ENCODE assay signal across 20 mouse cellular contexts in the genomic region with DNA sequence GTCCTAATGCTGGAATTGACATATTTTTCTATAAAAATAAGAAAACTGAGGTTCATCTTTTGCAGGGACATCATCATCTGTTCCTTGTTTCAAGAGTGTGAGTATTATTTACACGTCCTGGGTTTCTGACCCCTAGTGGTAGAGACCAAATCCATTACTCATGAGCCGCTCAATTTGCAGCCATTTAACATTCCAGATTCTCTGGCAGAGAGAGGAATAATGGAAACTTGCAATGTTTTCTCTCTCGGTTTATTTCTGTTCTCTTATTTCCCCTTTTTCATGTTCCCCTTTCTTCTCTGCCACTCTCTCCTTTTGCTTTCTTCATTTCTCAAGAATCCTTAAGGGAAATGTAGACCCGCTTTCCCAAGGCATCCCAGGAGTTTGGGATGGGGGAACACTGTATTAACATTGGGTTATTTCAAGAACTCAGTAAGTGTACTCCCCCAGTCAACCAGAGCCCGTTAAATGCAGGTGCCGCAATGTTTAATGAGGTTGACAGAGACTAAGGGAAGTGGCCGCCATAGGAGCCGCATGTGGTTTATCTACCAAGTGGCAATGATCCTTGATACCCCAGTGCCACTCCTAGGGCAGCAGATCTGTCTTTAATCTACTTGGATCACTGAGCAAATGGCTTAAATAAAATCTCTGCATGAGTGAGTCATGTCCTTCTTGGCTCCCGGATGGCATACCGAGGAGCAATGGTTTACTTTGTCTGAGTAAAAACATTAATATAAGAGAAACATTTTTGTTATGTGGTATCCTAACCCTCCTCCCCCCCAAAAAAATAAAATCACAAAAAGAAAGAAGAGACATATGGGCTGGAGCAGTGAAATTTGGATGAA.
A peak's percentile ranks its signal among the peaks of the same experiment; 100 is the strongest.
DNase-seq lines count a peak whose midpoint lies in the region; ATAC-seq and TF ChIP-seq lines count a peak whose summit lies in the region.
"Had no signal": no experiment of that assay in that cellular context is flagged by ENCODE, and none has a peak within 500 bp of the region (broad histone marks: within the 10 kb centered on the region; RNA-seq: fewer than 3 reads in every experiment).

No protein-coding gene starts in this region.

- no peak overlapping the region for H3K4me2 ChIP-seq in embryonic facial prominence, embryonic 11.5 days (ENCODE audit: low read depth, low read length)
- no peak overlapping the region for H3K4me2 ChIP-seq in stomach, postnatal 0 days (replicated peaks; ENCODE audit: low read depth)
- H3K4me2 ChIP-seq: hindbrain, embryonic 12.5 days; kidney, embryonic 15.5 days; limb, embryonic 15.5 days; liver, embryonic 15.5 days had no signal

- no peak for ATAC-seq in embryonic facial prominence, embryonic 11.5 days (replicated peaks; ENCODE audit: insufficient number of reproducible peaks, low FRiP score, low TSS enrichment, low read depth)
- no peak for ATAC-seq in stomach, postnatal 0 days (ENCODE audit: low FRiP score, low TSS enrichment)
- ATAC-seq in frontal cortex, adult (ENCODE audit: low TSS enrichment), result no peak
- ATAC-seq: inflammation-experienced regulatory T-cells, adult 6 months had no signal

- H3K36me3 ChIP-seq in embryonic facial prominence, embryonic 11.5 days (replicated peaks; ENCODE audit: control insufficient read depth, insufficient read depth, low read depth, low read length), result no peaks in the 10 kb centered on the region
- H3K36me3 ChIP-seq in embryonic facial prominence, embryonic 10.5 days (replicated peaks), result no peaks in the 10 kb centered on the region
- H3K36me3 ChIP-seq in stomach, postnatal 0 days (ENCODE audit: control insufficient read depth, insufficient read depth, low read length), result no peaks in the 10 kb centered on the region
- H3K36me3 ChIP-seq: hindbrain, embryonic 12.5 days; kidney, embryonic 15.5 days; limb, embryonic 15.5 days; liver, embryonic 15.5 days had no signal

- no peak overlapping the region for H3K27ac ChIP-seq in embryonic facial prominence, embryonic 11.5 days (replicated peaks; ENCODE audit: low read depth, low read length)
- no peak overlapping the region for H3K27ac ChIP-seq in embryonic facial prominence, embryonic 10.5 days (replicated peaks)
- H3K27ac ChIP-seq in stomach, postnatal 0 days (replicated peaks), result no peak overlapping the region
- H3K27ac ChIP-seq: hindbrain, embryonic 12.5 days; kidney, embryonic 15.5 days; limb, embryonic 15.5 days; liver, embryonic 15.5 days had no signal

- WGBS in embryonic facial prominence, embryonic 11.5 days, result 74% methylated on average over 10 of the region's 10 CpGs
- 78% methylated on average over 10 of the region's 10 CpGs for WGBS in embryonic facial prominence, embryonic 10.5 days
- 69% methylated on average over 10 of the region's 10 CpGs for WGBS in stomach, postnatal 0 days

- no peak overlapping the region for H3K4me3 ChIP-seq in embryonic facial prominence, embryonic 11.5 days (ENCODE audit: low read depth, low read length)
- H3K4me3 ChIP-seq in embryonic facial prominence, embryonic 10.5 days, result no peak overlapping the region
- H3K4me3 ChIP-seq in stomach, postnatal 0 days (ENCODE audit: low read depth, low read length), result no peak overlapping the region
- H3K4me3 ChIP-seq: hindbrain, embryonic 12.5 days; kidney, embryonic 15.5 days; limb, embryonic 15.5 days; liver, embryonic 15.5 days; megakaryocyte, embryonic 14.5 days had no signal

- DNase-seq in embryonic facial prominence, embryonic 11.5 days (ENCODE audit: low spot score), result peak; percentile 15
- DNase-seq in embryonic facial prominence, embryonic 10.5 days (ENCODE audit: low spot score), result no peak
- peak; percentile 3 for DNase-seq in urinary bladder, postnatal 14 days (ENCODE audit: low spot score)
- DNase-seq in urinary bladder, postnatal 25 days (ENCODE audit: low spot score), result no peak
- DNase-seq in embryo, embryonic 10.5 days (ENCODE audit: low spot score), result peak; percentile 18
- no peak for DNase-seq in stomach, postnatal 0 days (ENCODE audit: low spot score)
- no peak for DNase-seq in retina, embryonic 14.5 days (ENCODE audit: low spot score)
- DNase-seq: adrenal gland, postnatal 25 days; cerebellum, adult 11-12 months; cerebellum, postnatal 36 days; gastrocnemius, postnatal 25 days; lung, postnatal 10 days; midbrain, embryonic 14.5 days had no signal

- TF ChIP-seq CTCF in stomach, postnatal 0 days (IDR thresholded peaks at IDR 0.05; ENCODE audit: low read depth), result peak; percentile 18

- no peaks in the 10 kb centered on the region for H3K9me3 ChIP-seq in embryonic facial prominence, embryonic 11.5 days (replicated peaks; ENCODE audit: control insufficient read depth, low read length)
- no peaks in the 10 kb centered on the region for H3K9me3 ChIP-seq in embryonic facial prominence, embryonic 10.5 days
- no peaks in the 10 kb centered on the region for H3K9me3 ChIP-seq in stomach, postnatal 0 days (ENCODE audit: control insufficient read depth, low read length)
- H3K9me3 ChIP-seq: hindbrain, embryonic 12.5 days; kidney, embryonic 15.5 days; limb, embryonic 15.5 days; liver, embryonic 15.5 days had no signal

- no peak overlapping the region for H3K9ac ChIP-seq in embryonic facial prominence, embryonic 11.5 days (replicated peaks; ENCODE audit: low read length)
- H3K9ac ChIP-seq in stomach, postnatal 0 days (ENCODE audit: low read length), result no peak overlapping the region
- H3K9ac ChIP-seq: hindbrain, embryonic 12.5 days; kidney, embryonic 15.5 days; limb, embryonic 15.5 days; liver, embryonic 15.5 days had no signal

- TF ChIP-seq EP300 in stomach, postnatal 0 days (optimal IDR thresholded peaks at IDR 0.05), result no peak

- H3K27me3 ChIP-seq in embryonic facial prominence, embryonic 11.5 days (ENCODE audit: control insufficient read depth, insufficient read depth, low read length), result no peaks in the 10 kb centered on the region
- no peaks in the 10 kb centered on the region for H3K27me3 ChIP-seq in embryonic facial prominence, embryonic 10.5 days (replicated peaks; ENCODE audit: low read depth, poor library complexity, severe bottlenecking)
- no peaks in the 10 kb centered on the region for H3K27me3 ChIP-seq in stomach, postnatal 0 days (ENCODE audit: control insufficient read depth, insufficient read depth, low read length)
- H3K27me3 ChIP-seq: hindbrain, embryonic 12.5 days; kidney, embryonic 15.5 days; limb, embryonic 15.5 days; liver, embryonic 15.5 days; megakaryocyte, embryonic 14.5 days had no signal

- no peaks in the 10 kb centered on the region for H3K4me1 ChIP-seq in embryonic facial prominence, embryonic 11.5 days (ENCODE audit: control insufficient read depth, insufficient read depth, low read length)
- H3K4me1 ChIP-seq in embryonic facial prominence, embryonic 10.5 days, result no peaks in the 10 kb centered on the region
- H3K4me1 ChIP-seq in stomach, postnatal 0 days (replicated peaks; ENCODE audit: control insufficient read depth, insufficient read depth), result no peaks in the 10 kb centered on the region
- H3K4me1 ChIP-seq: hindbrain, embryonic 12.5 days; limb, embryonic 15.5 days; liver, embryonic 15.5 days; megakaryocyte, embryonic 14.5 days had no signal

Comparison
In these comparisons a context has a peak if more than half of its experiments do, and no peak if none do; other contexts are left out.
1. DNase-seq: peak in embryonic facial prominence, embryonic 11.5 days (single experiment), urinary bladder, postnatal 14 days (single experiment) and embryo, embryonic 10.5 days (single experiment); none in embryonic facial prominence, embryonic 10.5 days (single experiment), urinary bladder, postnatal 25 days (single experiment), stomach, postnatal 0 days (single experiment) and retina, embryonic 14.5 days (single experiment).